Mouse (Mus musculus) myocyte (in vitro differentiated cells): ENCODE measurements at regions not wholly inside any gene's neighbourhood (a gene's known extent, or its start where the extent isn't known, plus 50 kb on each side); places are given as distances from the start of the nearest gene placed in this dataset.

ENCODE experiments used
- CEBPB ChIP-seq: IDR thresholded peaks from 2 replicates; pipeline ENCODE4 v1.6.1; 2011; ENCODE audit warnings: mild to moderate bottlenecking, moderate library complexity; ENCODE audit not compliant: poor library complexity, insufficient read depth, severe bottlenecking
- E2F4 ChIP-seq: IDR thresholded peaks from one replicate; pipeline ENCODE4 v1.6.1; 2011; ENCODE audit warnings: mild to moderate bottlenecking, control low read depth, moderate library complexity; ENCODE audit not compliant: insufficient read depth
- MAX ChIP-seq: IDR thresholded peaks from one replicate; pipeline ENCODE4 v1.6.1; 2011; ENCODE audit warnings: low read depth, mild to moderate bottlenecking, control low read depth
- MYOG ChIP-seq, 3 experiments: IDR thresholded peaks; one replicate each; pipeline ENCODE4 v1.6.1; 2011; ENCODE audit warnings: control low read depth in 2 of 3, low read depth in 2 of 3, mild to moderate bottlenecking in 2 of 3; ENCODE audit not compliant: insufficient read length in 2 of 3, control insufficient read depth in 1 of 3, insufficient read depth in 1 of 3
- POLR2A ChIP-seq: IDR thresholded peaks from one replicate; pipeline ENCODE4 v1.6.1; 2011; ENCODE audit warnings: low read depth, mild to moderate bottlenecking, control low read depth, moderate library complexity; ENCODE audit not compliant: insufficient read length
- POLR2AphosphoS2 ChIP-seq: IDR thresholded peaks from one replicate; pipeline ENCODE4 v1.6.1; 2011; ENCODE audit warnings: low read depth, control low read depth; ENCODE audit not compliant: insufficient read length
- REST ChIP-seq: IDR thresholded peaks from one replicate; pipeline ENCODE4 v1.6.1; 2011; ENCODE audit warnings: mild to moderate bottlenecking, control low read depth, moderate library complexity; ENCODE audit not compliant: insufficient read depth, insufficient read length
- SRF ChIP-seq: IDR thresholded peaks from one replicate; pipeline ENCODE4 v1.6.1; 2011; ENCODE audit warnings: low read depth; ENCODE audit not compliant: control insufficient read depth, insufficient read length
- TCF12 ChIP-seq: IDR thresholded peaks from one replicate; pipeline ENCODE4 v1.6.1; 2011; ENCODE audit warnings: mild to moderate bottlenecking, control low read depth; ENCODE audit not compliant: poor library complexity, insufficient read depth, severe bottlenecking
- TCF3 ChIP-seq: IDR thresholded peaks from one replicate; pipeline ENCODE4 v1.6.1; 2011; ENCODE audit warnings: low read depth, control low read depth; ENCODE audit not compliant: insufficient read length
- USF1 ChIP-seq: IDR thresholded peaks from one replicate; pipeline ENCODE4 v1.6.1; 2011; ENCODE audit warnings: low read depth, mild to moderate bottlenecking, control low read depth, moderate library complexity

- TF ChIP-seq MAX (no peak), TCF12 (no peak), POLR2A (no peak), USF1 (no peak), REST (no peak), MYOG (IDR thresholded peaks at IDR 0.05; ENCODE audit: control insufficient read depth in 1 of 3, insufficient read depth in 1 of 3, insufficient read length in 2 of 3, low read depth in 2 of 3) (no peak), E2F4 (no peak), CEBPB (no peak), POLR2AphosphoS2 (no peak), TCF3 (no peak), SRF (no peak)
Observed at GRCm38 (mm10) chr11:52533379-52533778, 137.2 kb downstream of the 9530068E07Rik start.
